Mouse (Mus musculus): ENCODE results near the gene Rgl1.

The Rgl1 gene

GRCm38 (mm10) chr1:152717329-152717728 lies 48.8 kb downstream of the Rgl1 start:
- DNase-seq (ENCODE audit: low read depth) = no peak

GRCm38 (mm10) chr1:152714405-152714804 lies 51.7 kb downstream of the Rgl1 start:
- no peak for DNase-seq (ENCODE audit: low read depth)

GRCm38 (mm10) chr1:152713924-152714323 lies 52.2 kb downstream of the Rgl1 start:
- no peak for DNase-seq (ENCODE audit: low read depth)

GRCm38 (mm10) chr1:152711037-152711436 lies 55.1 kb downstream of the Rgl1 start:
- DNase-seq (ENCODE audit: low read depth) = no peak

GRCm38 (mm10) chr1:152707560-152707959 lies 58.6 kb downstream of the Rgl1 start:
- DNase-seq (ENCODE audit: low read depth) = no peak

GRCm38 (mm10) chr1:152703941-152704340 lies 62.2 kb downstream of the Rgl1 start:
- no peak for DNase-seq (ENCODE audit: low read depth)

- no peak for DNase-seq (ENCODE audit: low read depth)
Observed at GRCm38 (mm10) chr1:152702920-152703319, 63.2 kb downstream of the Rgl1 start.

GRCm38 (mm10) chr1:152701066-152701465 lies 65.1 kb downstream of the Rgl1 start:
- no peak for DNase-seq (ENCODE audit: low read depth)

GRCm38 (mm10) chr1:152697341-152697740 lies 68.8 kb downstream of the Rgl1 start:
- DNase-seq (ENCODE audit: low read depth) = no peak

- DNase-seq (ENCODE audit: low read depth) = no peak
Observed at GRCm38 (mm10) chr1:152695491-152695890, 70.7 kb downstream of the Rgl1 start.

- no peak for DNase-seq (ENCODE audit: low read depth)
Observed at GRCm38 (mm10) chr1:152689968-152690367, 76.2 kb downstream of the Rgl1 start.

- no peak for DNase-seq (ENCODE audit: low read depth)
Observed at GRCm38 (mm10) chr1:152687733-152688181, 78.4 kb downstream of the Rgl1 start.

- no peak for DNase-seq (ENCODE audit: low read depth)
Observed at GRCm38 (mm10) chr1:152687099-152687730, 78.9 kb downstream of the Rgl1 start.

GRCm38 (mm10) chr1:152685531-152685930 lies 80.6 kb downstream of the Rgl1 start:
- no peak for DNase-seq (ENCODE audit: low read depth)

- no peak for DNase-seq (ENCODE audit: low read depth)
Observed at GRCm38 (mm10) chr1:152682368-152683194, 83.6 kb downstream of the Rgl1 start.

GRCm38 (mm10) chr1:152681676-152682367 lies 84.3 kb downstream of the Rgl1 start:
- DNase-seq (ENCODE audit: low read depth) = no peak

GRCm38 (mm10) chr1:152681116-152681515 lies 85.0 kb downstream of the Rgl1 start:
- no peak for DNase-seq (ENCODE audit: low read depth)

- DNase-seq (ENCODE audit: low read depth) = no peak
Observed at GRCm38 (mm10) chr1:152678451-152678850, 87.7 kb downstream of the Rgl1 start.

GRCm38 (mm10) chr1:152677482-152678211 lies 88.5 kb downstream of the Rgl1 start:
- DNase-seq (ENCODE audit: low read depth) = no peak

- DNase-seq (ENCODE audit: low read depth) = no peak
Observed at GRCm38 (mm10) chr1:152669446-152670180, 96.5 kb downstream of the Rgl1 start.

GRCm38 (mm10) chr1:152660436-152660835 lies 105.7 kb downstream of the Rgl1 start:
- DNase-seq (ENCODE audit: low read depth) = no peak
